Mouse (Mus musculus): ENCODE data around the gene Whrn.

- TF ChIP-seq CTCF (IDR thresholded peaks at IDR 0.05; ENCODE audit: insufficient read depth, low read length) (no peak), POLR2A (IDR thresholded peaks at IDR 0.05; ENCODE audit: borderline replicate concordance, extremely low read depth, low read depth, low read length) (no peak)
These were observed 93.2 kb downstream of the Whrn start for GRCm38 (mm10) chr4:63402558-63402957.
